Mouse (Mus musculus): Measurements from ENCODE around the gene Lap3.

Gene Lap3

DNA sequence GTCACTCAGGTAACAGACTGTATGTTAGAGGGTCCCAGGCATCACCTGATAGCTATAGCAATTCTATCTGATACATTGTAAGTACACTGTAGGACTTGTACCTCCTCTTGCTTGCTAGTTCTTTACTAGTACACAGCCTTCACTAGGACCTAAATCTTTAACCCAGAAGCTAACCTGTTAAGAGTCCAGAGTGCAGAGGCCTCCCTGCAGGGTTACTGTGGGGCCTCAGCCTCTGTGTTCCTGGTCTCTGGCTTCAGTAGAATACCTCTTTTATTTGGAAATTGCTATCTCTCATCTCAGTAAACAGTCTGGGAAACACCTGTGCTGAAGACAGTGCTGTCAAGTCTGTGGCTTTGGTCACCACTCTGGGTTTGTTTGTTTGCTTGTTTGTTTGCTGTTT is 2.9 kb downstream of the Lap3 start:
- no peak for DNase-seq (ENCODE audit: low spot score)

DNA sequence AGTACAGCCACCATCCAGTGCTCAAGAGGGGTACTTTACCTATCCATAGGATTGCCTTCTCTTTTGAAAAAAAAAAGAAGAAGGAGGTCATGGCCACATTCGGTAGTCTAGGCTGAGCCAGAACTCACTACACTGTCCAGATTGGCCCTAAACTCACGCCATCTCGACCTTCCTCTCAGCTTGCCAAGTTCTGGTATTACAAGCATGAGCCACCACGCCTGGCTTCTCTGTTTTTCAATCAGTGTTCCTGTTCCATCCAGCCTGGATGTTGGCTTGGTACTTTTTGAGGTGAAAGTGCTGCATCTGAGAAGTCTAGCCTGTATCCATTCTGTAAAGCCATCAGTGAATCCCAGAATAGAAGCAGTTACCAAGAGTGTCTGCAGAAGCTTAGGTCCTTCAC is 3.3 kb downstream of the Lap3 start:
- no peak for DNase-seq (ENCODE audit: low spot score)

DNA sequence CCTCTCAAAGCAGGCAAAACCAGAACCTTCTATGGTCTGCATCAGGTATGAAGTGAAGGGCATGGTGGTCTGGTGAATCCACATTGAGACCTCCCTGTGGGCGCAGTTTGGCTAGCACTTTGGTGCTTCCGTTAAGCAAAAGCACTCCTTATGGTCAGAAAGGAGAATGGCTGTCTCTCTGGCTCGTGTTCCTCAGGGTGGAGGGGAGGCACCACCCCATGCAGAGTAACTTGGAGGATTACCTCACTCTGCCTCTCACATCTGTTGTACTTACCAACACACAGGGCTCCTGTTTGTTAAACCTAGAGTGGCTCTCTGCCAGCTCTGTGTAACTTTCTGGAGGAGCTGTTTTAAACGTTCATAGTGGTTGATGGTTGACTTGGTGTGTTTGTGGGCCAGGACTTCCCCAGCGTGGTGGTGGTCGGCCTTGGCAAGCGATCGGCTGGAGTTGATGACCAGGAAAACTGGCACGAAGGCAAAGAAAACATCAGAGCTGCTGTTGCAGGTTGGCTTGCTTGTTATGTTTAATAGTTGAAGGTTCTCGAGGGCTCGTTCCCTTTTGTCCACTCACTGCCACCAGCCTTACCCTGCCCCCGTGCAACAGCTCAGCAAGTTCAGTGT is 3.9 kb downstream of the Lap3 start:
- DNase-seq (ENCODE audit: low spot score) = no peak

DNA sequence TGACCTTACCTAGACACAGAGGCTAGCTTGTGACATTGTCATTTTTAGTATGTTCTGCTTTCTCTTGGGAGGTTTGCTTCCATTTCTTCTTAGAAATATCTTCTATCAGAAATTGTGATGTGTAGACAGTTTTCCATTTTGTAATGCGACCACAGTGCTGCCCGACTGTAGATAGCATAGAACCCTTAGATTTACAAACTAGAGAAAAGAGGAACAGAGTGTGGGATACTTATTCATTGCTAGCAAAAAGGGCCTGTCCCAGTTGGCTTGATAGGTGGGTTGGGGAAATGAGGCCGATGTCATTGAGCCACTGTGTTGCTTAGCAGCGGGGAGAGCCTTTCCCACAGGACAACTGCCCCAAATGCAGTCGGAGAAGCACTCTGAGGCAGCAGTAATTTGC is 4.4 kb downstream of the Lap3 start:
- no peak for DNase-seq (ENCODE audit: low spot score)

DNA sequence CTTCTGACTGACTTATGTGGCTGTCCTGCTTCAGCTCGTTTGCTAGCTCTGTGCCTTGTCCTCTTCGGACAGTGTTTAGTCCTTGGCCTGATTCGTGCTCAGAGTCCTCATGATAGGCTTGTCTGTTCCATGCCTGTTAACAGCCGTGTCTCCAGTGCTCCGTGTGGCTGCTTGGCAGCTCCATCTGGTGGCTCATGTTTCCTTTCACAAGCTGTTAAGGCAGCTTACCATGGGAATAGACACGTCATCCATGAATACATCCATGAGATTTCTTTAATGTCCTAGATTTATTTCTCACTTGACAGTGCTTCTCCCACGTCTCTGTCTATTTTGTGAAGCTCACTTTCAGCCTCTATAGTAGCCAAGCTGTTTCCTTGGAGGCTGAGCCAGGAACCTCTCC is 16.9 kb downstream of the Lap3 start:
- DNase-seq (ENCODE audit: low spot score) = no peak

DNA sequence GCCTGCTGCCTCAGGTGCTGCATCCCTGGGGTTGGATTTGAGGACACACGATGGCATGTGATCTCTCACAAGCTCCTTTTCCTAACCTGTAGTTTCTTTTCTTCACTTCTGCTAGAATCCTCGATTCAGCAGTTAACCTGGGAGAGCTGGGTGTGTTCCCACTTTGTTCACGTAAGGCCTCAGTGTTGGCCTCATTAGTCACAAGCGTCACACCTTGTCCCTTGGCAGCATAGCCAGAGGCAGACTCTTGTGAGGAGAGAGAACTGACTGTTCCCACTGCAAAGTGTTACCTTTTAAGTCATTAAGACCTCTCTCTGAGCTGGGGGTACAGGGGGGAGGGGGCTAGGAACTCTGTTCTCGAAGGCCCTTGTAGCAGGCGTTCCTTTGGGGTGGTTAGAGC is 19.7 kb downstream of the Lap3 start:
- no peak for DNase-seq (ENCODE audit: low spot score)

DNA sequence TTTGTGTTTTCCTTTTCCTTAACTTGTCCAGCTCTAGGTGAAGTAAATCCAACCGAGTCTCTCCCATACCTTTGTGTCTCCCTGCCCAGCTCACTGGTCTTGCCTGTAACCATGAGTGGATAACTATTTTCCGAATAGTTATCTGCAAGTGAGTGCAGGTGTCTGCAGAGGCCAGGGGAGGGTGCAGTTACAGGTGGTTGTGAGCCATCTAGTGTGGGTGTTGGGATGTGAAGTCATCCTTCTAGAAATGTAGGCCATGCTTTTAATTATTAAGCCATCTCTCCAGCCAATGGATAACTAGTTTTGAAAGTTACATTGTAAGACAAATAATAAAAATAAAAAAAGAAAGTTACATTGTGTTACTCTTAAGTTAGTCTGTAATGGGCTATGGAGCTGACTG is 20.3 kb downstream of the Lap3 start:
- no peak for DNase-seq (ENCODE audit: low spot score)

DNA sequence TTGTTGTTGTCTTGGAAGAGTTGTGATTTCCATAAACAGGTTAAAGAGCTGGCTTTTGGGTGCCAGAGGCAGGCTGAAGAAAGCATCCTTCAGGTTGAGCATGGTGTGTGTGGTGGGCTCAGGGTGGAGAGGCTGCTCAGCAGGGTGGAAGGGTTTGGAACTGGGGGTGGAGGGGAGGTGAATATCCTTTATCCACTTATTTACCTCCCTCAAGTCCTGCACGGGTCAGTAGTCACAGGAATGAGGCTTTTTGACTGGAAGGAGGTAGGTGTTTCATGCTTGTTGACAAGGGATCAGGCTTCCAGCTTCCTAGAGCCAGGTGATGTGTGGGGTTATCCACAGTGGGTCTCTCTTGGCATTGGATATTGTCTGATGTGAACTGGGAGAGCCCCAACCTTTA is 21.4 kb downstream of the Lap3 start:
- DNase-seq (ENCODE audit: low spot score) = no peak

DNA sequence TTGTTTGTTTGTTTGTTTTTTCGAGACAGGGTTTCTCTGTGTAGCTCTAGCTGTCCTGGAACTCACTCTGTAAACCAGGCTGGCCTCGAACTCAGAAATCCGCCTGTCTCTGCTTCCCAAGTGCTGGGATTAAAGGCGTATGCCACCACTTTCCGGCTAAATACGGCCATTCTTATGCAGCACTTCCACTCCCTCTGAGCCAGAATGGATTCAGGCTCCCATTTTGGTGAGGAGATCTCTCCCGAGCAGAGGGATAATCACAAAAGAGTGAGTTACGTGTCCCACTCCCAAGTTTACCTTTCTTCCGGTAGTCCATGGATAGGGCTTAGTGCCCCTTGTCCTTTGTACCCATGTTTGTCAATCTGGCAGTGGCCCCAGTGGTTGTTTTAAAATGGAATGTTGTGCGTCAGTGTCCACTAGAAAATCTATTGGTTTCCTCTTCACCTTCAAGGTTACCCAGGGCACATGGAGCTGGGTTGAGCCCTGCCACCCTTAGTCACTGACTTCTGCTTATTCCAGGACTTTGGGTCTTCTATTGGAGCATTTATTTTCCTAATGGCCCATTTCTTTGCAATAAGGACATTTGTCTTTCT is 22.1 kb downstream of the Lap3 start:
- no peak for DNase-seq (ENCODE audit: low spot score)

DNA sequence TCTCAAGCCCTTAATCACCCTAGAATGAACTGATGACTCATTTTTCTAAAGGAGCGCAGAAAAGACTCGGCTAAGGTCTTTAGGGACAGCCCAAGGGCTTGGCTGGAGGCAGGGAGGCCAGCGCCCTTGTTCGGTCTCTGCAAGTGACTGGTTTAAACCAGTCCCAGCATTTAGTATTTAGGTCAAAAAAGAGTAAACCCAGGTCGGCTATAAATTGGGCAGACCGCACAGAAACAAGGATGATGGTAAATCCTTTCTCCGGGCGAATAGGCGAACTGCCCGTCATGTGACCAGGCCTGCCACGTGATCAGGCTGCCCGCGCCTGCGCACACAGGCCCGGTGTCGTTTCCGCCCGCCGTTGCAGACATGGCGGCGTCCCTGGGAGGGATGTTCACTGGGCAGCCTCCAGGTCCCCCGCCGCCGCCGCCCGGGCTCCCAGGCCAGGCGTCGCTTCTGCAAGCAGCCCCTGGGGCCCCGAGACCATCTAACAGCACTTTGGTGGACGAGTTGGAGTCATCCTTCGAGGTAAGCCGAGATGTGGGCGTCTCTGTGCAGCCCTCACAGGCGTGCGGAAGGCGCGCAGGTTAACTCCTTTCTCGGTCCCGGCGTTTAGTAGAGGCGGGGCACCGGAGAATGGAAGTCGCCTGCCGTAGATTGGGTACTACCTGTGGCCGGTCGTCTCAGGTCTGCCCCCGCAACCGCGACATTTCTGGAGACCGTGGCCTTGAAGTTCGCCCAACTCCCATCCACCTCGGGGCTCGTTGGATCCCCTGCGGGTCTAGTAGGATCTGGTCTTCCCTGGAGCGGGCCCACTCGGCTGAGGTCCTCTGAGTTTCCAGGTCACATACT is 27.0 kb downstream of the Lap3 start, which contains the start of gene Med28:
Gene Med28, plus strand, starts transcription at position 270 of the 849 bp plus-strand sequence.
- DNase-seq (ENCODE audit: low spot score) = peak; percentile 96

DNA sequence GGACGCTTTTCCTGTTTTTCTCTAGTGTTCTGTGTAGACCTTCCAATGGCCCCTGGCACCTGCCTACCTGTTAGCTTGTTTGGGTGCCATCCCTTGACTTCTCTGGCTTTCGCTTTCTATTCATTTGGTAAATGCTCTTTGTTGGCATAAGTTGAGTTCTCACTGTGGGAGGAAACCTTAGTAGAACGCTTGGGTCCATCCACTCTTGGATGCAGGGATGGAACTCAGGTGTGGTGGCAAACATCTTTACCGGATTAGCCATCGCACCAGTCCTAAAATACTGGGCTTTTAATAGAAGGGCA is 27.6 kb downstream of the Lap3 start:
- DNase-seq (ENCODE audit: low spot score) = no peak

DNA sequence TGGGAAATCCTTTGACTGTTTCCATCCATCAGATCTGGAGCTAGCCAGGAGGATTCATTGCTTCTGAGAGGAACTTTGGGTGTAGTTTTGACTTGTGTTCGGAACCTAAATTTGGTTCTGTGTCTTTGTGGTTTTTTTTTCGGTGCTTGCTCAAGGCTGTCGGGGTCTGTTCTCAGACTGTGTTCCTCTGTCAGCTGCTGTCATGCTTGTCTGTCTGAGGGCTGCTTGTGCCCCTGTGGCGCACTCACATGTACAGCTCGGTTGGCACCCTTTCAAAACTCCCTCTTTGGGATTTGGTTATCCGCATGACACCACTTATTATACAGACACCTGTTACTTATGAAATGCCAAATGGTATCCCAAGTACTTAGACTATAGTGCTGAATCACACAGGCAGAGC is 28.4 kb downstream of the Lap3 start:
- no peak for DNase-seq (ENCODE audit: low spot score)

DNA sequence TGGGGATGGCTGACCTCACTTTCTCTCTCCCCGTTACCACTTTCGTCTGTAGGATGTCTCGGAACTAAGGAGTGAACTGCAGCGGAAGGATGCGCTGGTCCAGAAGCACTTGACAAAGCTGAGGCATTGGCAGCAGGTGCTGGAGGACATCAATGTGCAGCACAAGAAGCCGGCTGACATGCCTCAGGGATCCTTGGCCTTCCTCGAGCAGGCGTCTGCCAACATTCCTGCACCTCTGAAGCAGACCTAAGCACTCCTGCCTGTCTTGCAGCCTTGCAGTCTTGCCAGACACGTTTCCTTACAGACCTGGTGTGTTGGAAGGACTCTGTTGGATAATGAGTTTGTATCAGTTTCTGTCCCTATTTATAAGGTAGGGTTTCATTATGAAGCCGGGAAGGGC is 31.9 kb downstream of the Lap3 start:
- no peak for DNase-seq (ENCODE audit: low spot score)

DNA sequence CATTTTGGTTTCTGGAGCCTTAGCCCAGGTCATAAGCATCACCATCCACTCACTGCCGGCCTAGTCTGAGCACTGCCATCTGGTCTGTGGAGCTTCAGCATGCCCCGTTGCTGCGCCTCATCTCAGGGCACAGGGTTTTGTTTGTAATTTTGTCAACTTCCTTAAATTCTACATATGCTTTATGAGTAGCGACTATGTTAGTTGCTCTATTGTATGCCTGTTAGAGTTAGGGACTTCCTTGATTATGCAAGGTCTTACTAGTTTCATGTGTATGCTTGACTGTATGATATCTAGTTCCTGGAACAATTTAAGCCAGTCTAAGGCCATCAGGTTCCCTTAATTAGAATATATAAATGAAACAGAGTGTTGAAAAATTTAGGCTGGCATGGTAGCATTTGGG is 33.2 kb downstream of the Lap3 start:
- no peak for DNase-seq (ENCODE audit: low spot score)

DNA sequence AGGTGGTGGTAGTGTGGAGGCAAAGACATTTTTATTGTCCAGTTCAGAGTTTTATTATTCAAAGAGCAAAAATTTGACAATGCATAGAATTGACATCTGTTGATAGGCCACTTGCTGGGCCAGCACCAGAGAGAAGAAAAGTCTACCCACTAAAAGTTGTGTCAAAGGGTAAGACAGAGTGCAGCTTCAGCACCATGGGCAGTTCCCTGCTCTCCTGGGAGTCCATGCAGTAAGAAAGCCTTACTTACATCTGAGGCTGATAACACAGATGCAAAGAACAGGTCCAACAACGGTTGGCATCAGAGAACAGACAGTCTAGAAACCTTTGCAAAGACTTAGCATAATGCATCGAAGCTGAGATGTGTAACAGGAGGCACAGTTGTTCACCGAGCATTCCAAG is 36.5 kb downstream of the Lap3 start:
- peak; percentile 27 for DNase-seq (ENCODE audit: low spot score)

DNA sequence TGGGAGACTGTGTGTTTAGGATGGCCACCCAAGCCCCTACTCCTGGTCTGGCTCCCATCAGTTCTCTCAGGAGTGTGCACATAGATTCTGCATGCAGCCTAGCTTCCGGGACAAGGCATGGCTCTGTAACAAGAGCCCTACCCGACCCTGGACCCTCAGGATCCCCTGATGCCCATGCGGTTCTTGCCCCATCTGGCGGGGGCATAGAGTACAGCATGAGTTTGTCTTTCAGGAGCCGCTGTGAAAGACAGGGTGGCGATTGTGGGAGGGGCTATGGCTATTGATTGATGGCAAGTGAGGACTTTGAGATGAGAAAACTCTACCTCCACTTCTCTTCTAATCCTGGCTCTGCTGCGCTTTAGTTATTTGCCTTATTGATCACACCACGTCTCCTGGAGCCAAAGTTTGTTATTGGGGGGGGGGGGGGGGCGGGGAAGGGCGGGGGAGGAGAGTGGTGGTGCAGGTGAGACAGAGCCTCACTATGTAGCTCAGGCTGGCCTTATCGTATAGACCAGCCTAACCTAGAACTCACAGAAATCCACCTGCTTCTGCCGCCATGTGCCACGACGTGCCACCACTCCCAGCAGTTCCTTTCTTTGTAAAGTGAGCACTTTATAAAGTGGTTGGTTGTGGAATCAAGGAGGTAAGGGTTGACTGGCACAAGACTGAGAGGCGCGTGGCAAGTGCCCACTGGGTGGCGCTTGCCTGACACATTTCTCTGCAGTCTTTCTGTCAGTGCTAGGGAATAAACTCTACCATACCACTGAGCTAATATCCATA is 41.3 kb downstream of the Lap3 start:
- DNase-seq (ENCODE audit: low spot score) = peak; percentile 54

DNA sequence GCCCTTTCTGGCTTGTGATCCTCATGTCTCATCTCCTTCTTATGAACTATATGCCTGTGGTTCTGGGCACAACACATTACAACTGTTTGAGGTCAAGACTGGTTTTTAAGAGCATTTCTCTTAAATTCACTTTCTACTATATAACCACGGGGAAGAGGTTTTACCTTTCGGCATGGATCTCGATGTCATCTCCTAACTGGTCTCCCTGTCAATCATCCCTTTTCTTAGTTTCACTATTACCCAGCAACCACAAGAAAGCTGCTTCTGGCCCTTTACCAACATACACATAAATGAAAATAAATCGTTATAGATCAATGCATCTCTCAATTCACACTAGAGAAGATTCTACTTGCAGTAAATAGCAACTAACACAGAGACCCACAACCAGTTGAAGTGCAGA is 42.0 kb downstream of the Lap3 start:
- DNase-seq (ENCODE audit: low spot score) = no peak

DNA sequence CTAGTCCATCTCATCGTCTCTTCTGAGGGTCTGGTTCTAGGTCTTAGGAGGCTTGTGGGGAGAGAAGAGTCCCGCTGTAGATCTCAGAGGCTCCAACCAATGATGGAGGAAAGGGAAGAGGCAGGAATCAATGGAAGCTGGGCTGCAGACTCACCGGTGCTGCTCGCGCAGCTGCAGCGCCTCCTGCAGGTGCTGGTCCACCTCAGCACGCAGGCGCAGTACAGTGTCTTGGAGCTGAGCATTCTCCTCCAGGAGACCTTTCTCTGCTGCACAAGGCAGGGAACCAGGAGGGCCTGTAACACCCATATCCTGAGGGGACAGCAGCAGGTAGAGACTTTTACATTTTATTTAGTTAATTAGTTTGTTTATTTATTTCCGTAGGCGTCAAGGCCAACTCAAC is 46.3 kb downstream of the Lap3 start:
- DNase-seq (ENCODE audit: low spot score) = no peak

DNA sequence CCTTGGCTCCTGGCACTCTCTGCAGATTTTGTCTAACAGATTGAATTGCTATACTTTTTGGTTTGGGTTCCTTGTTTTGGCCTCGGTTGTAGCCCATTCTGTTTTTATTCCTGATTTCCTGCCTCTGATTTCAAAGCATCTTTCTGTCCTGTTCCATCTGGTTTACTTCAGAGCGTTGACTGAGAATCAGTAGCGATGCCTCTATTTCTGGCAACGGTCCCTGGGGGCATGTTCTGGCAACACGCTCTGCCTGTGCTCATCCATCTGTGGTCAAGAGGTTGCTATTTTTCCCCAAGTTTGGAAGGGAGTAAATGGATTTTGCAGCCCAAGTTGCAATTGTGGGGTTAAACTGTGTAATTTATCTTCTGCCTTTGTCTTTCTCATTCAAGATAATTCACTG is 50.2 kb downstream of the Lap3 start:
- no peak for DNase-seq (ENCODE audit: low spot score)

DNA sequence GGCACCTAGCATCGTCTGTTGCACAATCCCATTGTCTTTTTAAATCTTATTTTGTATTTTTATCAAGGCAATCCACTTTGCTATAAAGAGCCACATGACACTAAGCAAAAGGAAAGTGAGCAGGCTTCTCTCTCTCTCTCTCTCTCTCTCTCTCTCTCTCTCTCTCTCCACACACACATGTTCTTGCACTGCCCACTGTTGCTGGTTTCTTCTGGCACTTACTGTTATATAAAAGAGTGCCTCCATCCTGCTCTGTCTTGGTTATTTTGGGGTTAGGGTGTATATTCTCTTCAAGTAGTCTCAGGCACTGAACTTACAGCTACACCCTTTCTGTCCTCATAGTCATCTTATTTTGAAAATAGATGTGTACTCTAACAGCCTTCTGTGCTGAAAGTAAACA is 56.4 kb downstream of the Lap3 start:
- DNase-seq (ENCODE audit: low spot score) = no peak
